24 mouse cellular contexts compared by ENCODE assay signal in the genomic region with DNA sequence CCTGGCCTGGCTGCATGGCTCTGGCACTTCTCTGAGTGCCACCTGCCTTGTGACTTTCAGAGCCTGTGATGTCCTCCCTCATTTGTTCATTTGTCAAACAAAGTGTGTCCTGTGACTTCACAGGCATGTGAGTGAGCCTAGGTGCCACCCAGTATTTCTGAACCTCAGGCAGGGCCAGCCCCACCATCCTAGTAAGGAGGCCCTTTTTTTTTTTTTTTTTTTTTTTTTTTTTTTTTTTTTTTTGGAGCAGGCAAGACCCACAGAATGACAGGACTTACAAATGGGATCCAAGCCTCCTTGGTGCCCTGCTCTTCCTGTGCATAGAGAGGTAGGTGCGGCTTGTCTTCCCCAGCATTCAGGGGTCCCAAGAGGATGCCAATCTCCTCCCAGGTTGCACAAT.
DNase-seq lines count a peak whose midpoint lies in the region; ATAC-seq and TF ChIP-seq lines count a peak whose summit lies in the region.
"Had no signal": no experiment of that assay in that cellular context is flagged by ENCODE, and none has a peak within 500 bp of the region (broad histone marks: within the 10 kb centered on the region; RNA-seq: fewer than 3 reads in every experiment).

No protein-coding gene starts in this region.

- TF ChIP-seq CTCF in CH12.LX (conservative IDR thresholded peaks at IDR 0.05 in 1 of 2, IDR thresholded peaks at IDR 0.05 in 1 of 2; ENCODE audit: low read depth in 2 of 2, low read length in 2 of 2), result no peak

- no peak for TF ChIP-seq EP300 in CH12.LX (IDR thresholded peaks at IDR 0.05; ENCODE audit: low read length)

- H3K9ac ChIP-seq in hindbrain, embryonic 13.5 days, result no peak overlapping the region
- no peak overlapping the region for H3K9ac ChIP-seq in hindbrain, embryonic 16.5 days (ENCODE audit: low read depth, low read length)
- no peak overlapping the region; the same call in 1 of the 2 replicates for H3K9ac ChIP-seq in midbrain, embryonic 13.5 days (replicated peaks)
- H3K9ac ChIP-seq in midbrain, embryonic 11.5 days (ENCODE audit: low read length), result no peak overlapping the region
- no peak overlapping the region for H3K9ac ChIP-seq in CH12.LX (ENCODE audit: insufficient read depth, low read depth)
- H3K9ac ChIP-seq: forebrain, embryonic 13.5 days; heart, embryonic 13.5 days; hindbrain, embryonic 12.5 days had no signal

- no peaks in the 10 kb centered on the region for H3K27me3 ChIP-seq in hindbrain, embryonic 13.5 days
- no peaks in the 10 kb centered on the region for H3K27me3 ChIP-seq in hindbrain, embryonic 16.5 days (replicated peaks; ENCODE audit: control insufficient read depth, insufficient read depth, low read length)
- H3K27me3 ChIP-seq in midbrain, embryonic 13.5 days, result no peaks in the 10 kb centered on the region
- H3K27me3 ChIP-seq in midbrain, embryonic 11.5 days (ENCODE audit: control insufficient read depth, insufficient read depth, low read length), result no peaks in the 10 kb centered on the region
- peaks cover 18% of the 10 kb centered on the region for H3K27me3 ChIP-seq in CH12.LX (replicated peaks)
- H3K27me3 ChIP-seq: hindbrain, embryonic 12.5 days had no signal

- H3K4me2 ChIP-seq in hindbrain, embryonic 13.5 days, result no peak overlapping the region
- no peak overlapping the region for H3K4me2 ChIP-seq in hindbrain, embryonic 16.5 days (ENCODE audit: low read length)
- H3K4me2 ChIP-seq in midbrain, embryonic 13.5 days (replicated peaks), result no peak overlapping the region
- H3K4me2 ChIP-seq in midbrain, embryonic 11.5 days, result no peak overlapping the region
- no peak overlapping the region for H3K4me2 ChIP-seq in CH12.LX (ENCODE audit: insufficient read depth, low read depth, poor library complexity, severe bottlenecking)
- H3K4me2 ChIP-seq: forebrain, embryonic 13.5 days; heart, embryonic 13.5 days; hindbrain, embryonic 12.5 days had no signal

- no peak for ATAC-seq in hindbrain, embryonic 13.5 days (ENCODE audit: low FRiP score)
- ATAC-seq in hindbrain, embryonic 16.5 days, result no peak
- ATAC-seq in midbrain, embryonic 13.5 days, result no peak
- no peak for ATAC-seq in midbrain, embryonic 11.5 days (ENCODE audit: low FRiP score)
- ATAC-seq: activated CD4-positive, CD25-positive, alpha-beta regulatory T cell, adult 4 months; forebrain, embryonic 13.5 days; forebrain, embryonic 16.5 days had no signal

- dilution Hi-C loops in CH12.LX (cut with MboI; ENCODE audit: extremely low pct_ligation_motif_present, extremely low pct_unique_long_range_greater_than_20kb, low sequenced_read_pairs), result no loop called here

- no peak for TF ChIP-seq POLR2A in CH12.LX (IDR thresholded peaks at IDR 0.05; ENCODE audit: low read depth, low read length)

- H3K4me1 ChIP-seq in hindbrain, embryonic 13.5 days (replicated peaks), result peaks cover 86% of the 10 kb centered on the region
- H3K4me1 ChIP-seq in hindbrain, embryonic 16.5 days (ENCODE audit: control insufficient read depth, insufficient read depth, low read depth, low read length), result peaks cover 47% of the 10 kb centered on the region
- peaks cover 94% of the 10 kb centered on the region for H3K4me1 ChIP-seq in midbrain, embryonic 13.5 days (replicated peaks)
- peaks cover 72% of the 10 kb centered on the region for H3K4me1 ChIP-seq in midbrain, embryonic 11.5 days (ENCODE audit: control insufficient read depth, insufficient read depth, low read length)
- H3K4me1 ChIP-seq in CH12.LX (ENCODE audit: control insufficient read depth in 1 of 2, insufficient read depth in 2 of 2), result peaks cover 0 to 35% of the 10 kb centered on the region in 2 experiments; a peak in 2 of 4 replicates

- WGBS in hindbrain, embryonic 13.5 days, result 47% methylated on average over 1 of the region's 1 CpGs
- WGBS in hindbrain, embryonic 16.5 days, result 44% methylated on average over 1 of the region's 1 CpGs
- 68% methylated on average over 1 of the region's 1 CpGs for WGBS in midbrain, embryonic 13.5 days
- 80% methylated on average over 1 of the region's 1 CpGs for WGBS in midbrain, embryonic 11.5 days

- H3K79me2 ChIP-seq in CH12.LX (replicated peaks; ENCODE audit: control insufficient read depth, extremely low read depth, insufficient read depth, poor library complexity, severe bottlenecking), result no peaks in the 10 kb centered on the region

- no peak for DNase-seq in midbrain, embryonic 11.5 days (ENCODE audit: low spot score, missing footprints)
- no peak for DNase-seq in CH12.LX (ENCODE audit: extremely low read depth)
- no peak for DNase-seq in adrenal gland, postnatal 36 days
- DNase-seq: adrenal gland, adult 8-10 months; adrenal gland, postnatal 25 days; B cell, adult 2 months; cerebellum, adult 18-20 months; cerebellum, adult 9-10 months; cerebellum, postnatal 14 days; gastrocnemius, postnatal 10 days; gastrocnemius, postnatal 36 days; heart, adult 2 months; heart, postnatal 14 days; heart, postnatal 4 days had no signal

- no peak overlapping the region for H3K4me3 ChIP-seq in hindbrain, embryonic 13.5 days
- H3K4me3 ChIP-seq in hindbrain, embryonic 16.5 days (ENCODE audit: low read length), result no peak overlapping the region
- H3K4me3 ChIP-seq in midbrain, embryonic 13.5 days (replicated peaks), result no peak overlapping the region
- no peak overlapping the region for H3K4me3 ChIP-seq in midbrain, embryonic 11.5 days (ENCODE audit: low read depth, low read length)
- H3K4me3 ChIP-seq in CH12.LX (replicated peaks in 1 of 3; ENCODE audit: low read depth in 2 of 3, low read length in 2 of 3, poor library complexity in 1 of 3), result no peak overlapping the region
- H3K4me3 ChIP-seq: forebrain, embryonic 10.5 days; forebrain, embryonic 13.5 days; heart, adult 2 months; heart, embryonic 10.5 days; heart, embryonic 13.5 days; hindbrain, embryonic 12.5 days had no signal

- H3K36me3 ChIP-seq in hindbrain, embryonic 13.5 days, result no peaks in the 10 kb centered on the region
- H3K36me3 ChIP-seq in hindbrain, embryonic 16.5 days (ENCODE audit: control insufficient read depth, insufficient read depth, low read length), result no peaks in the 10 kb centered on the region
- no peaks in the 10 kb centered on the region for H3K36me3 ChIP-seq in midbrain, embryonic 13.5 days
- H3K36me3 ChIP-seq in midbrain, embryonic 11.5 days (ENCODE audit: control insufficient read depth, insufficient read depth, low read length), result no peaks in the 10 kb centered on the region
- H3K36me3 ChIP-seq in CH12.LX (replicated peaks in 1 of 2; ENCODE audit: control insufficient read depth in 1 of 2, insufficient read depth in 1 of 2, low read length in 1 of 2), result no peaks in the 10 kb centered on the region
- H3K36me3 ChIP-seq: heart, embryonic 10.5 days; heart, embryonic 13.5 days; hindbrain, embryonic 12.5 days had no signal

- peak overlapping the region; percentile 1; the same call in 1 of the 2 replicates for H3K27ac ChIP-seq in hindbrain, embryonic 13.5 days
- H3K27ac ChIP-seq in hindbrain, embryonic 16.5 days (ENCODE audit: low read depth, low read length), result no peak overlapping the region
- peak overlapping the region; percentile 31; the same call in 1 of the 2 replicates for H3K27ac ChIP-seq in midbrain, embryonic 13.5 days
- no peak overlapping the region for H3K27ac ChIP-seq in midbrain, embryonic 11.5 days (ENCODE audit: low read depth, low read length)
- no peak overlapping the region for H3K27ac ChIP-seq in CH12.LX (ENCODE audit: insufficient read depth, low read depth)
- H3K27ac ChIP-seq: forebrain, embryonic 10.5 days; forebrain, embryonic 13.5 days; heart, adult 2 months; heart, embryonic 10.5 days; heart, embryonic 13.5 days had no signal

- in situ Hi-C loops in CH12.LX (cut with MboI; ENCODE audit: low pct_ligation_motif_present, low pct_unique_long_range_greater_than_20kb, low sequenced_read_pairs), result no loop called here

- TF ChIP-seq RAD21 in CH12.LX (IDR thresholded peaks at IDR 0.05; ENCODE audit: low read depth, low read length), result no peak

- H3K9me3 ChIP-seq in hindbrain, embryonic 13.5 days, result no peaks in the 10 kb centered on the region
- no peaks in the 10 kb centered on the region for H3K9me3 ChIP-seq in hindbrain, embryonic 16.5 days (ENCODE audit: control insufficient read depth, low read length)
- H3K9me3 ChIP-seq in midbrain, embryonic 13.5 days, result no peaks in the 10 kb centered on the region
- H3K9me3 ChIP-seq in midbrain, embryonic 11.5 days (ENCODE audit: control insufficient read depth, low read length), result no peaks in the 10 kb centered on the region
- H3K9me3 ChIP-seq in CH12.LX (replicated peaks; ENCODE audit: low read length), result no peaks in the 10 kb centered on the region
- H3K9me3 ChIP-seq: forebrain, embryonic 10.5 days; forebrain, embryonic 13.5 days; heart, embryonic 10.5 days; heart, embryonic 13.5 days; hindbrain, embryonic 12.5 days had no signal

TF ChIP-seq in CH12.LX, 34 proteins besides CTCF, POLR2A, EP300 and RAD21:
- TF ChIP-seq ZNF384 (IDR thresholded peaks at IDR 0.05; ENCODE audit: low read depth, low read length) (peak; percentile 62), PAX5 (IDR thresholded peaks at IDR 0.05; ENCODE audit: low read length) (no peak)

Comparison
In these comparisons a context has a peak if more than half of its experiments do, and no peak if none do; other contexts are left out.
1. H3K27ac ChIP-seq: peak in hindbrain, embryonic 13.5 days (single experiment) and midbrain, embryonic 13.5 days (single experiment); none in hindbrain, embryonic 16.5 days (single experiment), midbrain, embryonic 11.5 days (single experiment) and CH12.LX (single experiment).